Mouse (Mus musculus): ENCODE results near the gene Bub3.

- TF ChIP-seq ZC3H11A (IDR thresholded peaks at IDR 0.05; ENCODE audit: borderline replicate concordance, low read depth, low read length), result no peak
- TF ChIP-seq CHD2 (IDR thresholded peaks at IDR 0.05; ENCODE audit: low read depth, low read length), result no peak
- TF ChIP-seq HCFC1 (IDR thresholded peaks at IDR 0.05; ENCODE audit: borderline replicate concordance, insufficient read depth, low read length), result no peak
- TF ChIP-seq MAFK (IDR thresholded peaks at IDR 0.05; ENCODE audit: insufficient read depth, low read depth, low read length), result no peak
- TF ChIP-seq ZNF384 (IDR thresholded peaks at IDR 0.05; ENCODE audit: low read depth, low read length), result no peak
These were observed 13.6 kb upstream of the Bub3 start for GRCm38 (mm10) chr7:131546423-131546822.

Data from ES-E14 (cell line).